Mouse (Mus musculus) heart, postnatal 0 days (tissue): ENCODE data around the gene Setmar.

Experiments
- CTCF ChIP-seq: IDR thresholded peaks from 2 replicates; pipeline ENCODE4 v1.5.1; 2016; ENCODE audit warnings: antibody characterized with exemption, control low read depth, low read depth
- EP300 ChIP-seq: IDR thresholded peaks from 2 replicates; pipeline ENCODE4 v1.6.1; 2016; ENCODE audit warnings: antibody characterized with exemption, low read depth

GRCm38 (mm10) chr6:108114971-108115370 is 50.1 kb downstream of the Setmar start:
- no peak for TF ChIP-seq CTCF
- no peak for TF ChIP-seq EP300
